Mouse (Mus musculus) stomach, embryonic 16.5 days (tissue): ENCODE data around the gene Sgk1. TPM values are rescaled to one million over a fixed set of nuclear protein-coding genes. Genes with fewer than 3 reads are reported as not detected.

Experiments
- ATAC-seq: fragments of 200-750 bp; cut with Nextera tagmentation; 2 replicates; pipeline ENCODE4 v1.8.0; 2017; ENCODE audit warnings: moderate number of reproducible peaks, moderate TSS enrichment; ENCODE audit not compliant: insufficient read depth, low FRiP score
- H3K27ac ChIP-seq: fragments of 300-500 bp; sonication (generic); 2 replicates; pipeline ENCODE4 v1.5.1; 2014; ENCODE audit warnings: low read length
- H3K27me3 ChIP-seq: fragments of 300-500 bp; sonication (generic); 2 replicates; pipeline ENCODE4 v1.6.1; 2014; ENCODE audit warnings: low read length, control low read depth, mixed read lengths; ENCODE audit not compliant: control insufficient read depth, insufficient read depth
- H3K36me3 ChIP-seq: fragments of 300-500 bp; sonication (generic); 2 replicates; pipeline ENCODE4 v1.6.1; 2014; ENCODE audit warnings: low read length; ENCODE audit not compliant: control insufficient read depth, insufficient read depth
- H3K4me1 ChIP-seq: fragments of 300-500 bp; sonication (generic); 2 replicates; pipeline ENCODE4 v1.6.1; 2014; ENCODE audit warnings: low read length, control low read depth, mixed read lengths; ENCODE audit not compliant: control insufficient read depth, insufficient read depth
- H3K4me2 ChIP-seq: fragments of 300-500 bp; sonication (generic); 2 replicates; pipeline ENCODE4 v1.6.1; 2014; ENCODE audit warnings: low read depth, low read length, mixed read lengths
- H3K4me3 ChIP-seq: fragments of 300-500 bp; sonication (generic); replicated peaks from 2 replicates; pipeline ENCODE4 v1.5.1; 2014; ENCODE audit warnings: mild to moderate bottlenecking, low read length
- H3K9ac ChIP-seq: fragments of 300-500 bp; sonication (generic); 2 replicates; pipeline ENCODE4 v1.6.1; 2014; ENCODE audit warnings: low read length
- H3K9me3 ChIP-seq: fragments of 300-500 bp; sonication (generic); replicated peaks from 2 replicates; pipeline ENCODE4 v1.6.1; 2016; ENCODE audit warnings: low read length, control low read depth; ENCODE audit not compliant: control insufficient read depth
- WGBS: fragments of 180-500 bp; shearing (Covaris S2); extraction: QIAGEN DNeasy Blood & Tissue Kit; methylation state at CpG from one replicate; pipeline ENCODE4 v1.1.7; 2014; 5-methylcytosine and 5-hydroxymethylcytosine counted together
- polyA plus RNA-seq: library from polyadenylated mRNA; unstranded; fragments of >200 nt; fragmentation: Nextera tagmentation; extraction: Ambion mirVana; gene quantifications from 2 replicates; pipeline ENCODE4 v1.2.1, GENCODE M21; 2015

Sgk1 gene
- polyA plus RNA-seq, 1 experiment from 2014 or later, result 34.3 TPM

DNA sequence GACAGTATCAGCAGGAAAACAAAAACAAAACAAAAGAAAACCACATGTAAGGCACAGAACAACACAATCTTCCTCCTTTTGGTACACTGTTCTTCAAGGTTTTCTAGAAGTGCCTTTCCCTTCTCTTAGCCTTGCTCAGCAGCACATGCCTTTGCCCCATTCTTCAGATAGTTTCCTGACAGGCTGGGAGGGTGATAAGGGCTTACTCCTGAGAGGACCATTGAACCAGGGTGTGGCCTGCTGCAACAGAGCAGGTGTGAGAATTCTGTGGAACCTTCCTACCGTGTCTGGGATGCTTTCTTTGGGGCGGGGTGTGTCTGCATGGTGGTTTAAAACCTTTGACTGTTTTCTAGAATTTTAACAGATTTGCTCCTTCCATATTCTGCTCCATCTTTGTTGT lies 79.1 kb downstream of the Sgk1 start:
- no peak overlapping the region for H3K27ac ChIP-seq
- H3K9me3 ChIP-seq, result no peaks in the 10 kb centered on the region
- no peak overlapping the region for H3K9ac ChIP-seq
- 81% methylated on average over 2 of the region's 2 CpGs for WGBS
- no peaks in the 10 kb centered on the region for H3K27me3 ChIP-seq
- H3K36me3 ChIP-seq, result no peaks in the 10 kb centered on the region
- no peaks in the 10 kb centered on the region for H3K4me1 ChIP-seq
- H3K4me2 ChIP-seq, result no peak overlapping the region
- no peak overlapping the region for H3K4me3 ChIP-seq
- ATAC-seq, result no peak

DNA sequence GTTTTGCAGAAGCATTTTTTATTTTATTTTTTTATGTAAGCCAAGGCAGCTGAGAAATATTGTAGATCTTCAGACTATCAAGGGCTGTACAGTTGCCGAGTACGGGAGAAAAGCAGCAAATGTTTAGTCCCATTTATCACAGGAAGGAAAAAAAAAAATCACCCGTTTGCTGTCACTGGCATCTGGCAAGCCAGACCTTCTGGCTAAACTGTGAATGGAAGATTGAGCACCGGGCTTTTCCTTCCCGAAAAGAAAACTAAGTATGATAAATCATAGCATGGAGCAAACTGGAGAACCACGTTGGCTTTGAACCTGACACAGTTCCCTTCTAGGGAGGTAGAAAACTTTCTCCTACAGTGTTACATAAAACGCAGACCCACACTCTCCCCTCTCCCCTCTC lies 81.0 kb downstream of the Sgk1 start:
- no peak overlapping the region for H3K27ac ChIP-seq
- H3K4me3 ChIP-seq, result no peak overlapping the region
- no peaks in the 10 kb centered on the region for H3K9me3 ChIP-seq
- no peak for ATAC-seq
- H3K36me3 ChIP-seq, result no peaks in the 10 kb centered on the region
- H3K4me2 ChIP-seq, result no peak overlapping the region
- WGBS, result 26% methylated on average over 7 of the region's 7 CpGs
- no peaks in the 10 kb centered on the region for H3K27me3 ChIP-seq
- no peaks in the 10 kb centered on the region for H3K4me1 ChIP-seq
- H3K9ac ChIP-seq, result no peak overlapping the region

DNA sequence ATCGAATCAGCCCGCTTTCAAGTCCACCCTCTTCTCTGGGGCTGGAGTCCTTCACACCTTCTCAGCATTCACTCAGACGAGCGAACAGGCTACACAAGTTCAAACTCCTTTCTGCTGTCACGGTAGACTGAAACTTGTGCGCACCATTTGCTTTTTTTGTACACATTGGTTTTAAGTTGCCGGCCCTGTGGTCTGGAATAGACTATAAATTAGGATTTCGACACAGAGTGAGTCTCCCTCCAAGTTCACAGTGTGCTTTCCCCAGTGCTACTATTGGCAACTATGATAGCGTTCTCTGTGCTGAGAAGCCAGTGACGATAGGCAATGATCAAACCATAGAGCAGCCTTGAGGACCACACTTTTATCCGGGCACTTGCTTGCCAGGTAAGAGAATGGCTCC lies 91.7 kb downstream of the Sgk1 start:
- Histone ChIP-seq H3K9me3 (no peaks in the 10 kb centered on the region), H3K27me3 (no peaks in the 10 kb centered on the region), H3K4me3 (no peak overlapping the region), H3K36me3 (no peaks in the 10 kb centered on the region), H3K4me2 (no peak overlapping the region), H3K4me1 (no peaks in the 10 kb centered on the region), H3K27ac (no peak overlapping the region), H3K9ac (no peak overlapping the region)
- WGBS, result 72% methylated on average over 11 of the region's 11 CpGs
- ATAC-seq, result no peak

DNA sequence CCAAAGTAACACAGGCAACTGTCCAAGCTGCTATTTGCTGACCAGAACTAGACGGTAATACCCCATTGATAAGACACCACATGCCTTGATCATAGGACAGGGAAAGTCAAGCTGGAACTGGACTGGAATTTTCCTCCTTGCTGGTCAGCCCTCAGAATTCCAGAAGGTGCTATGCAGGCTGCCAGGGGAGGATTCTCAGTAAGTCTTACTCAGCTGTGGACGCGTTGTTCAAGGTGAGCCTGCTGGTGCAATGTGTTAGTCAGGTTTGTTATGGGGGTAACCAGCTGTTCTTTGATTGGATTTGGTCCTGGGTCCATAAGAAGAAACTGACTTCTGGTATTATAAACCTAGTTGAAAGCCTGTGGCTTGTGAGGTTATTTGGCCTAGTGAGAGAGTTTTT lies 92.8 kb downstream of the Sgk1 start:
- H3K36me3 ChIP-seq, result no peaks in the 10 kb centered on the region
- H3K4me2 ChIP-seq, result no peak overlapping the region
- no peak overlapping the region for H3K4me3 ChIP-seq
- WGBS, result 67% methylated on average over 3 of the region's 3 CpGs
- H3K9me3 ChIP-seq, result no peaks in the 10 kb centered on the region
- no peak for ATAC-seq
- H3K4me1 ChIP-seq, result no peaks in the 10 kb centered on the region
- H3K9ac ChIP-seq, result no peak overlapping the region
- no peak overlapping the region for H3K27ac ChIP-seq
- no peaks in the 10 kb centered on the region for H3K27me3 ChIP-seq

DNA sequence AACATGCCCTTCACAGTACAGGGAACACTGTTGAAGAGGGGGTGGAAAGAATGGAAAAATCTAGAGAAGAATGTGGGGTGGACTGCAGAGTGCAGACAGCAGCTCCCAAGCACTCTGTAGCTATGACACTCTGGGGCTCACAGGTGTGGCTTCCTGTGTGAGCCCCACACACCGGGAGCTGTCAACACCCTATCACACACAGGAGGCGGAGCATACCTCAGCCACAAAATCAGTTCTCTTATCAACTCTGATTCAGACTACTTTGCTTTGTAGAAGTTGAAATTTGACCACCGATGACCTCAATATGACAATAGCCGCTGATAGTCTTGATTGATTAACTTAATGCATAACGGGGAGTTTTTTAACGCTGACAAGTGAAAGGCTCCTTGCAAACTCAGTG lies 93.4 kb downstream of the Sgk1 start:
- Histone ChIP-seq H3K27me3 (no peaks in the 10 kb centered on the region), H3K9ac (no peak overlapping the region), H3K4me2 (no peak overlapping the region), H3K36me3 (no peaks in the 10 kb centered on the region), H3K4me3 (no peak overlapping the region), H3K9me3 (no peaks in the 10 kb centered on the region), H3K4me1 (no peaks in the 10 kb centered on the region), H3K27ac (no peak overlapping the region)
- 45% methylated on average over 6 of the region's 6 CpGs for WGBS
- ATAC-seq, result no peak

DNA sequence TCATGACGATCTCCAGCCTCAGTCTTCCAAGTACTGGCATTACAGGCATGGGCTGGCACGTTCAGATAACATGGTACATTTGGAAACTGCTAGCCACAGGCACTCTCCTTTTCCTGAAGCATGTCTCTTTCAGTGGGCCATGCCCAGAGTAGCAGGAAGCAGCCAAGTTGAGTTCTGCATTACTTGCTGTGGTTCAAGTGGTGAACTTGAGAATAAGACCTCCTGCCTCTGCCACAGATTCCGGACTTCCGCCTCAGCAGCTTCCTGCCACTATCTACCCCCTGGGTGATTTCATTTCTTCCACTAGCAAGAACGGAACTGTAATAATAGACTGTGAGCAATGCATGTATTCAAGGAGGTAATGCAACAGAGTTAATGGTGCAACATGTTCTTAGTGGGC lies 94.3 kb downstream of the Sgk1 start:
- no peaks in the 10 kb centered on the region for H3K4me1 ChIP-seq
- no peak overlapping the region for H3K4me2 ChIP-seq
- H3K4me3 ChIP-seq, result no peak overlapping the region
- no peaks in the 10 kb centered on the region for H3K9me3 ChIP-seq
- H3K27me3 ChIP-seq, result no peaks in the 10 kb centered on the region
- no peak overlapping the region for H3K27ac ChIP-seq
- no peaks in the 10 kb centered on the region for H3K36me3 ChIP-seq
- 75% methylated on average over 5 of the region's 5 CpGs for WGBS
- ATAC-seq, result no peak
- no peak overlapping the region for H3K9ac ChIP-seq

DNA sequence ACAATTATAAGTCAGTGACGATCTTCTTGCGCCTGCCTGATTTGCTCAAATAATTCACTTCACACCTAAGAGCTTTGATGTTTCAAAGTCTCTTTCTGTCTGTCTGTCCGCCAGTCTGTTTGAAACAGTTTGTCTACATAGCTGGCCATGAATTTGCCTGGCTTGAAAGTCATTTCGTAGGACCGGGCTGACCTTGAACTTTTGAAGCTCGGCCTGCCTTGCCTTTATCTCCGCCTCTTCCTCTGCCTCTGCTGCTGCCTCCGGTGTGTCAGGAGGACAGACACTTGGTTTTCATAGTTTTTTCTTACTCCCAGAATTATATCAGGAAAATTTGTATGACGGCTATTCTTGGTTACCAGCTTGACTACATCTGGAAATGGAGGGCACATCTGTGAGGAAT lies 96.4 kb downstream of the Sgk1 start:
- ATAC-seq, result no peak
- WGBS, result 78% methylated on average over 9 of the region's 9 CpGs
- H3K36me3 ChIP-seq, result no peaks in the 10 kb centered on the region
- no peaks in the 10 kb centered on the region for H3K4me1 ChIP-seq
- H3K27ac ChIP-seq, result no peak overlapping the region
- H3K27me3 ChIP-seq, result no peaks in the 10 kb centered on the region
- H3K4me2 ChIP-seq, result no peak overlapping the region
- no peaks in the 10 kb centered on the region for H3K9me3 ChIP-seq
- no peak overlapping the region for H3K9ac ChIP-seq
- H3K4me3 ChIP-seq, result no peak overlapping the region

DNA sequence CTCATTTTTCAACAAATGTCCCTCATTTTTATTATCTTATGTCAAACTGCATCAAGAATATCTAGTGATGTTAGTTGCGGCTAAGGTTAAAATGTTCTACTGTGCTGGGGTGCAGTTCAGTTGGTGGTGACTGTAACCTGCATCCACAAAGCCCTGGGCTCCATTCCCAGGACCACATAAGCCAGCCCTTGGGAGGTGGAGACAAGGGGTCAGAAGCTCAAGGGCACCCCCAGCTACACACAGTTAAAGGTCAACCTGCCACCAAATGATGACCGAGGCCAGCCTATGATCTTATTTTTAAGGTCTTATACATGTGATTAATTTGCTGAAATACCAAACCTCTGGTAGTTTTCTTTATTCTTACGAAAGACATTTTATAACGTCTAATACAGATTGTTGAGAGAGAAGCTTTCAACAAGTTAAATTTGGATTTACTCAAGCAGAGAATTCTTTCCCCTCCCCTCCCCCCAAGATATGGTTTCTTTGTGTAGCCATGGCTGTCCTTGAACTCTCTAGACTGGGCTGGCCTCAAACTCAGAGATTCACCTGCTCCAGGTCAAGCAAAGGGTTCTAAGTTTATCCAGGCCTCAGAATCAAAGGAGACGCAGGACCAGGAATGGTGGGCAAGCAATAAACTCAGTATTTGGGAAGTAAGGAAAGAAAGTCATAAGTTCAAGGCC lies 97.4 kb downstream of the Sgk1 start:
- Histone ChIP-seq H3K4me3 (no peak overlapping the region), H3K4me1 (no peaks in the 10 kb centered on the region), H3K9me3 (no peaks in the 10 kb centered on the region), H3K27me3 (no peaks in the 10 kb centered on the region), H3K9ac (no peak overlapping the region), H3K4me2 (no peak overlapping the region), H3K27ac (no peak overlapping the region), H3K36me3 (no peaks in the 10 kb centered on the region)
- 86% methylated on average over 5 of the region's 5 CpGs for WGBS
- no peak for ATAC-seq

DNA sequence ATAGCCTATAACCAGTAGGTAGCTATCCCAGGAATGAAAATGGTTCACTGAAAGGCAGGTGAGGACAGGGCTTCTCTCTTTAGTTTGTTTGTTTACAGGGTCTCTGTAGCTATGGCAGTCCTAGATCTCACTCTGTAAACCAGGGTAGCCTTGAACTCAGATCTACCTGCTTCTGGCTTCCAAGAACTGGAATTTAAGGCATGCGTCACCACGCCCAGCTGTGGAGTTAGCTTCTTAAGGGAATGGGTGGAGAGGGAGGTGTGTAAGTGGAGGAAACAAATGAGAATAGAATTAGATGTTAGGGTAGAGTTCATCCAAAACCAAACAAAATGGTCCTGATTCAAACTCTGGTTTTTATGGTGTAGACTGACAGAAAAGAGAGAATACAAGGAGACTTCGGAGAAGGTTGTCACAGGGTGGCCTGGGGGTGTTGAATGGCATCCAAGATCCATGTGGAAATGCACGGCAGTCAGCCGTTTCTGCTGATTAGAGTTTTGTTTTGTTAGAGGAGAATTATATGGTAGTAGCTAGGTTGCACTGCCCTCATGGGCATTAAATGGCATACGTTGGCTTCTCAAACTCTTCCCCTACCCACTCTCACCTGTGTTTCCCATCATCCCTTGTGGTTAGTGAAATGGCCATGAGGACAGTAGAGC lies 98.9 kb downstream of the Sgk1 start:
- Histone ChIP-seq H3K27me3 (no peaks in the 10 kb centered on the region), H3K9ac (no peak overlapping the region), H3K4me3 (no peak overlapping the region), H3K4me2 (no peak overlapping the region), H3K4me1 (no peaks in the 10 kb centered on the region), H3K27ac (no peak overlapping the region), H3K9me3 (no peaks in the 10 kb centered on the region), H3K36me3 (no peaks in the 10 kb centered on the region)
- WGBS, result 89% methylated on average over 6 of the region's 6 CpGs
- ATAC-seq, result no peak
